Mouse (Mus musculus) G1E (cell line): ENCODE data around the gene B4galt2.

Experiments used
- CTCF ChIP-seq: IDR thresholded peaks from 2 replicates; pipeline ENCODE4 v1.5.1; 2012; ENCODE audit warnings: low read depth, low read length, inconsistent platforms, mixed read lengths
- GATA1 ChIP-seq: IDR thresholded peaks from 2 replicates; pipeline ENCODE4 v1.6.1; 2012; ENCODE audit warnings: borderline replicate concordance, low read length, inconsistent platforms, mixed read lengths
- POLR2AphosphoS5 ChIP-seq: IDR thresholded peaks from 2 replicates; pipeline ENCODE4 v1.6.1; 2012; ENCODE audit warnings: low read depth, low read length, inconsistent platforms; ENCODE audit not compliant: insufficient replicate concordance
- TAL1 ChIP-seq: conservative IDR thresholded peaks from 2 replicates; pipeline ENCODE4 v1.6.1; 2012; ENCODE audit warnings: low read depth, low read length, inconsistent platforms, mixed read lengths

- TF ChIP-seq POLR2AphosphoS5 (no peak), CTCF (no peak), TAL1 (0 out of 2 replicates have a peak, but pooled peaks have one; percentile 2), GATA1 (no peak)
These were observed 51.8 kb downstream of the B4galt2 start for GRCm38 (mm10) chr4:117831499-117831898.
